Mouse (Mus musculus) small intestine, adult 2 months (tissue): ENCODE data around the gene Fam192a.

Source experiments
- CTCF ChIP-seq: fragments of 200-500 bp; IDR thresholded peaks from 2 replicates; pipeline ENCODE4 v1.5.1; 2012; ENCODE audit warnings: low read depth, mild to moderate bottlenecking, control low read depth, inconsistent platforms, low read length, moderate library complexity, mixed read lengths; ENCODE audit not compliant: insufficient replicate concordance, insufficient read length; ENCODE audit errors: extremely low read depth
- POLR2A ChIP-seq: fragments of 200-500 bp; IDR thresholded peaks from 2 replicates; pipeline ENCODE4 v1.6.1; 2012; ENCODE audit warnings: low read depth, mild to moderate bottlenecking, control low read depth, inconsistent platforms, low read length, moderate library complexity

GRCm38 (mm10) chr8:94600478-94600877, 1.3 kb downstream of the Fam192a start:
- no peak for TF ChIP-seq CTCF
- TF ChIP-seq POLR2A, result no peak
